Mouse (Mus musculus): ENCODE measurements at regions not wholly inside any gene's neighbourhood (a gene's known extent, or its start where the extent isn't known, plus 50 kb on each side); places are given as distances from the start of the nearest gene placed in this dataset.

- Histone ChIP-seq H3K36me3 (ENCODE audit: control insufficient read depth, insufficient read depth, low read length) (no peaks in the 10 kb centered on the region), H3K4me1 (replicated peaks; ENCODE audit: control insufficient read depth, insufficient read depth) (no peaks in the 10 kb centered on the region), H3K4me3 (ENCODE audit: low read depth, low read length) (no peak overlapping the region), H3K27ac (replicated peaks) (no peak overlapping the region), H3K9ac (ENCODE audit: low read length) (no peak overlapping the region), H3K9me3 (ENCODE audit: control insufficient read depth, low read length) (no peaks in the 10 kb centered on the region), H3K4me2 (replicated peaks; ENCODE audit: low read depth) (no peak overlapping the region), H3K27me3 (ENCODE audit: control insufficient read depth, insufficient read depth, low read length) (no peaks in the 10 kb centered on the region)
- DNase-seq (ENCODE audit: low spot score) (no peak), ATAC-seq (ENCODE audit: low FRiP score, low TSS enrichment) (no peak)
- 68% methylated on average over 2 of the region's 2 CpGs for WGBS
- 0 out of 2 replicates have a peak, but pooled peaks have one; percentile 8 for TF ChIP-seq CTCF (IDR thresholded peaks at IDR 0.05; ENCODE audit: low read depth)
- no peak for TF ChIP-seq EP300 (optimal IDR thresholded peaks at IDR 0.05)
These were observed 548.0 kb upstream of the Klf6 start for GRCm38 (mm10) chr13:5313297-5313696.

GRCm38 (mm10) chr13:5315011-5315410 is 546.3 kb upstream of the Klf6 start:
- H3K4me3 ChIP-seq (ENCODE audit: low read depth, low read length), result no peak overlapping the region
- WGBS, result 26% methylated on average over 1 of the region's 1 CpGs
- H3K9ac ChIP-seq (ENCODE audit: low read length), result no peak overlapping the region
- TF ChIP-seq EP300 (optimal IDR thresholded peaks at IDR 0.05), result no peak
- no peak for TF ChIP-seq CTCF (IDR thresholded peaks at IDR 0.05; ENCODE audit: low read depth)
- H3K27ac ChIP-seq (replicated peaks), result no peak overlapping the region
- H3K9me3 ChIP-seq (ENCODE audit: control insufficient read depth, low read length), result no peaks in the 10 kb centered on the region
- no peak overlapping the region for H3K4me2 ChIP-seq (replicated peaks; ENCODE audit: low read depth)
- DNase-seq (ENCODE audit: low spot score) (no peak), ATAC-seq (ENCODE audit: low FRiP score, low TSS enrichment) (no peak)
- H3K27me3 ChIP-seq (ENCODE audit: control insufficient read depth, insufficient read depth, low read length), result no peaks in the 10 kb centered on the region
- no peaks in the 10 kb centered on the region for H3K4me1 ChIP-seq (replicated peaks; ENCODE audit: control insufficient read depth, insufficient read depth)
- H3K36me3 ChIP-seq (ENCODE audit: control insufficient read depth, insufficient read depth, low read length), result no peaks in the 10 kb centered on the region

- DNase-seq (ENCODE audit: low spot score), result no peak
These were observed 543.1 kb upstream of the Klf6 start for GRCm38 (mm10) chr13:5317941-5318856.

GRCm38 (mm10) chr13:5345712-5346111 is 515.6 kb upstream of the Klf6 start:
- DNase-seq (ENCODE audit: low spot score) (no peak), ATAC-seq (ENCODE audit: low FRiP score, low TSS enrichment) (no peak)
- H3K9me3 ChIP-seq (ENCODE audit: control insufficient read depth, low read length), result no peaks in the 10 kb centered on the region
- no peaks in the 10 kb centered on the region for H3K27me3 ChIP-seq (ENCODE audit: control insufficient read depth, insufficient read depth, low read length)
- no peak overlapping the region for H3K27ac ChIP-seq (replicated peaks)
- H3K4me2 ChIP-seq (replicated peaks; ENCODE audit: low read depth), result no peak overlapping the region
- H3K36me3 ChIP-seq (ENCODE audit: control insufficient read depth, insufficient read depth, low read length), result no peaks in the 10 kb centered on the region
- no peak for TF ChIP-seq EP300 (optimal IDR thresholded peaks at IDR 0.05)
- TF ChIP-seq CTCF (IDR thresholded peaks at IDR 0.05; ENCODE audit: low read depth), result no peak
- H3K4me1 ChIP-seq (replicated peaks; ENCODE audit: control insufficient read depth, insufficient read depth), result no peaks in the 10 kb centered on the region
- no peak overlapping the region for H3K9ac ChIP-seq (ENCODE audit: low read length)
- H3K4me3 ChIP-seq (ENCODE audit: low read depth, low read length), result no peak overlapping the region
- WGBS, result 36% methylated on average over 4 of the region's 4 CpGs

More at GRCm38 (mm10) chr13:5317941-5318856, 543.1 kb upstream of the Klf6 start:
- H3K36me3 ChIP-seq (ENCODE audit: control insufficient read depth, insufficient read depth, low read length), result no peaks in the 10 kb centered on the region
- no peak for TF ChIP-seq EP300 (optimal IDR thresholded peaks at IDR 0.05)
- TF ChIP-seq CTCF (IDR thresholded peaks at IDR 0.05; ENCODE audit: low read depth), result no peak
- H3K9ac ChIP-seq (ENCODE audit: low read length), result no peak overlapping the region
- 57% methylated on average over 5 of the region's 5 CpGs for WGBS
- no peaks in the 10 kb centered on the region for H3K27me3 ChIP-seq (ENCODE audit: control insufficient read depth, insufficient read depth, low read length)
- no peak overlapping the region for H3K27ac ChIP-seq (replicated peaks)
- no peak for ATAC-seq (ENCODE audit: low FRiP score, low TSS enrichment)
- no peak overlapping the region for H3K4me2 ChIP-seq (replicated peaks; ENCODE audit: low read depth)
- no peaks in the 10 kb centered on the region for H3K9me3 ChIP-seq (ENCODE audit: control insufficient read depth, low read length)
- no peak overlapping the region for H3K4me3 ChIP-seq (ENCODE audit: low read depth, low read length)
- H3K4me1 ChIP-seq (replicated peaks; ENCODE audit: control insufficient read depth, insufficient read depth), result no peaks in the 10 kb centered on the region

- WGBS, result 55% methylated on average over 6 of the region's 6 CpGs
These were observed 513.5 kb upstream of the Klf6 start for GRCm38 (mm10) chr13:5347503-5348469.

More at GRCm38 (mm10) chr13:5347503-5348469, 513.5 kb upstream of the Klf6 start:
- Histone ChIP-seq H3K27me3 (ENCODE audit: control insufficient read depth, insufficient read depth, low read length) (no peaks in the 10 kb centered on the region), H3K36me3 (ENCODE audit: control insufficient read depth, insufficient read depth, low read length) (no peaks in the 10 kb centered on the region), H3K4me2 (replicated peaks; ENCODE audit: low read depth) (no peak overlapping the region), H3K4me3 (ENCODE audit: low read depth, low read length) (no peak overlapping the region), H3K4me1 (replicated peaks; ENCODE audit: control insufficient read depth, insufficient read depth) (no peaks in the 10 kb centered on the region), H3K9me3 (ENCODE audit: control insufficient read depth, low read length) (no peaks in the 10 kb centered on the region), H3K27ac (replicated peaks) (no peak overlapping the region), H3K9ac (ENCODE audit: low read length) (no peak overlapping the region)
- TF ChIP-seq CTCF (IDR thresholded peaks at IDR 0.05; ENCODE audit: low read depth) (no peak), EP300 (optimal IDR thresholded peaks at IDR 0.05) (no peak)
- DNase-seq (ENCODE audit: low spot score), result no peak
- ATAC-seq (ENCODE audit: low FRiP score, low TSS enrichment), result no peak

All from stomach, postnatal 0 days (tissue).